Mouse (Mus musculus) bone marrow macrophage, adult 2 months (primary cell): ENCODE results near the gene Dhtkd1.

Experiments used
- CTCF ChIP-seq: IDR thresholded peaks from 2 replicates; pipeline ENCODE4 v1.5.1; 2012; ENCODE audit warnings: low read depth, mild to moderate bottlenecking, low read length, moderate library complexity
- POLR2A ChIP-seq: IDR thresholded peaks from 2 replicates; pipeline ENCODE4 v1.6.1; 2012; ENCODE audit warnings: mild to moderate bottlenecking, low read depth, low read length, borderline replicate concordance

GRCm38 (mm10) chr2:5930291-5931054, 12.1 kb downstream of the Dhtkd1 start:
- TF ChIP-seq POLR2A: no peak
- TF ChIP-seq CTCF: no peak
